Mouse (Mus musculus) heart, embryonic 12.5 days (tissue): ENCODE data around the gene Jmjd7. TPM values are rescaled to one million over a fixed set of nuclear protein-coding genes. Genes with fewer than 3 reads are reported as not detected.
A peak's percentile ranks its signal among the peaks of the same experiment; 100 is the strongest.

Source experiments
- ATAC-seq: fragments of 200-750 bp; cut with Nextera tagmentation; 2 replicates; pipeline ENCODE4 v1.8.0; 2017; ENCODE audit warnings: moderate TSS enrichment, moderate library complexity; ENCODE audit not compliant: insufficient number of reproducible peaks, low FRiP score
- H3K27ac ChIP-seq: fragments of 300-500 bp; sonication (generic); 2 replicates; pipeline ENCODE4 v1.5.1; 2016; ENCODE audit warnings: mild to moderate bottlenecking, moderate library complexity; ENCODE audit not compliant: poor library complexity, severe bottlenecking
- H3K27me3 ChIP-seq: fragments of 300-500 bp; sonication (generic); replicated peaks from 2 replicates; pipeline ENCODE4 v1.6.1; 2016; ENCODE audit warnings: mild to moderate bottlenecking, moderate library complexity
- H3K36me3 ChIP-seq: fragments of 300-500 bp; sonication (generic); 2 replicates; pipeline ENCODE4 v1.6.1; 2016; ENCODE audit warnings: mild to moderate bottlenecking, moderate library complexity
- H3K4me1 ChIP-seq: fragments of 300-500 bp; sonication (generic); replicated peaks from 2 replicates; pipeline ENCODE4 v1.6.1; 2016; ENCODE audit warnings: mild to moderate bottlenecking
- H3K4me2 ChIP-seq: fragments of 300-500 bp; sonication (generic); 2 replicates; pipeline ENCODE4 v1.6.1; 2016; ENCODE audit warnings: mild to moderate bottlenecking, moderate library complexity
- H3K4me3 ChIP-seq: fragments of 300-500 bp; sonication (generic); 2 replicates; pipeline ENCODE4 v1.5.1; 2016; ENCODE audit warnings: mild to moderate bottlenecking
- H3K9ac ChIP-seq: fragments of 300-500 bp; sonication (generic); 2 replicates; pipeline ENCODE4 v1.6.1; 2016; ENCODE audit warnings: mild to moderate bottlenecking, moderate library complexity
- H3K9me3 ChIP-seq: fragments of 300-500 bp; sonication (generic); replicated peaks from 2 replicates; pipeline ENCODE4 v1.6.1; 2016; ENCODE audit warnings: mild to moderate bottlenecking, moderate library complexity
- WGBS: fragments of 180-500 bp; shearing (Covaris S2); methylation state at CpG from one replicate; pipeline ENCODE4 v1.1.7; 2016; 5-methylcytosine and 5-hydroxymethylcytosine counted together
- polyA plus RNA-seq: library from polyadenylated mRNA; unstranded; fragments of >200 nt; fragmentation: Nextera tagmentation; extraction: Ambion mirVana; gene quantifications from 2 replicates; pipeline ENCODE4 v1.2.1, GENCODE M21; 2016

The Jmjd7 gene
- polyA plus RNA-seq, result 13.1 and 13.3 TPM in 2 replicates

DNA sequence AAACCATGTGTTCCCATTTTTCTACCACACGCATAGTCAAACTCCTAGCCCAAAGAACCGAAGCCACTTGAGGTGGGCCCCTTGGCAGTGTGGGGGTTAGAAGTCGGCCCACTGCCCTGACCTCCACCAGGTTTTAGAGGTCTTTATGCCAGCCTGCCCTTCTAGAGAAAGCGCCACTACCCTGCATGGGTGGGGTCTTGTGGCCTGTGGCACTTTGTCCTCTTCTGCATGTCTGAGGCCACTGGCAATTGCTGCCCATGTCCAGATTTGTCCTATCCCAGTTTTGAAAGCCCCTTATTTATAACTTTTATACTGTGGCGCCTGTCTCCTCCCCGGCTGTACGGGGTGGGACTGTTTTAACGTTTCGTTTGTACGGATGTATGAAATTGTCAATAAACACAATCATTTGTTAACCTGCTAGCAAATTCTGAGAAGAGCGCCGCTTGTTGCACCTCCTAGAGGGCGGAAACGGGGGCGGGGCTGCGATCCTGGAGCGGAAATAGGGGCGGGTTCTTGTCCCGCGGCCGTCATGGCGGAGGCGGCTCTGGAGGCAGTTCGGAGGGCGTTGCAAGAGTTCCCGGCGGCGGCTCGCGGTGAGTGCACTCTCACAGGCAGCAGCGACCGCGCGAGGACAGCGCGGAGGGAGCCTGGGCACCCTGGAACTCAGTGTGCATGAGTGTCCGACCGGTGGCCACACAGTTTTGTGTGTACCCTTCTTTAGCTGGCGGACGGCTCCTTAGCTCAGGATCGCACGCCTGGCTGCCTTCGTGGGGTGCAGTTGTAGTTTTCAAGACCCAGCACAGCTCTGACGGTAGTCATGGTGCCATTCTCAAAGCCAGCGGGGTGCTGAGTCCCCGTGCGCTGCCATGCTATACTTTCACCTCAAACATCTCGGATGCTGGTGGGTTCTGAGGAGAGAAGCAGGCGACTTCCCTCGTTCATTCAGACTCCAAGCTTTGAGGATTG lies at the start of gene Jmjd7, which contains the start of gene Gm28042:
Gene Jmjd7, plus strand, starts transcription at position 500 of the 966 bp plus-strand sequence.
Gene Gm28042, plus strand, starts transcription at position 510 of the 966 bp plus-strand sequence.
- Histone ChIP-seq H3K36me3 (peaks cover 63% of the 10 kb centered on the region), H3K4me1 (peaks cover 25% of the 10 kb centered on the region)
- 5% methylated on average over 50 of the region's 50 CpGs for WGBS

DNA sequence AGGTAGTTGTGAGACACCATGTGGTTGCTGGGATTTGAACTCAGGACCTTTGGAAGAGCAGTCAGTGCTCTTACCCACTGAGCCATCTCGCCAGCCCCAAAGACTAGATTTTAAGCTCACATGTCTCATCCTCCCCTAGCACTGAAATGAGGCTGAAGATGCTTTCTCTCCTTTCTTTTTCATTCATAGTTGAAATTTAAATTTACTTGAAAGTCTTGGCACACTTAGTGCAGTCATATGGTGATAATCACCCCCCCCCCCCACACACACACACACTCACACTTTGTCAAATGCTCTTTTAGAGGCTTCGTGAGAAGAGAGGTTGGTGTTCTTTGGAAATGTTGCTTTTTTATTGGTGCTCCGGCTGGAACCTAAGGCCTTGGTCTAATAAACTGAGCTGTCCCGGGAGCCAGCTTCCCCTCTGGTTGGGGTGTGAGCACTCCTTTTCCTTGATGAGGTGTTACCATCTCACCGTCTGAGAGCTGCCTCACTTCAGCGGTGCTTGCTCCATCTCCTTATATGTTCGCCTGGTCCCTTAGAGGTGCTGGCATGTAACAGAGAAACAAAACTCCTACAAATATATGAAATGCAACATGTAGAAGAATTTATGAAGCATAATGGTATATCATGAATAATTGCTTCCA lies 46.8 kb upstream of the Jmjd7 start:
- peaks cover 19% of the 10 kb centered on the region for H3K4me1 ChIP-seq
- no peak overlapping the region for H3K4me2 ChIP-seq
- H3K4me3 ChIP-seq, result no peak overlapping the region
- no peak overlapping the region for H3K9ac ChIP-seq
- H3K27me3 ChIP-seq, result no peaks in the 10 kb centered on the region
- ATAC-seq, result no peak
- H3K36me3 ChIP-seq, result peaks cover 14% of the 10 kb centered on the region; the same call in 1 of the 2 replicates
- 85% methylated on average over 7 of the region's 7 CpGs for WGBS
- no peak overlapping the region for H3K27ac ChIP-seq
- no peaks in the 10 kb centered on the region for H3K9me3 ChIP-seq

More for the DNA sequence above, at the start of gene Jmjd7, which contains the start of gene Gm28042:
- peak within 1 kb of the TSS; percentile 77 for H3K4me2 ChIP-seq
- no peaks in the 10 kb centered on the region for H3K27me3 ChIP-seq
- ATAC-seq, result peak; percentile 89
- peak within 1 kb of the TSS; percentile 89 for H3K9ac ChIP-seq
- H3K27ac ChIP-seq, result peak within 1 kb of the TSS; percentile 89
- H3K4me3 ChIP-seq, result peak within 1 kb of the TSS; percentile 77
- H3K9me3 ChIP-seq, result no peaks in the 10 kb centered on the region

GRCm38 (mm10) chr2:119981631-119982030 lies 45.7 kb upstream of the Jmjd7 start:
- Histone ChIP-seq H3K27ac (no peak overlapping the region), H3K27me3 (no peaks in the 10 kb centered on the region), H3K9me3 (no peaks in the 10 kb centered on the region), H3K36me3 (peaks cover 10% of the 10 kb centered on the region; the same call in 1 of the 2 replicates), H3K4me1 (peaks cover 26% of the 10 kb centered on the region), H3K4me2 (no peak overlapping the region), H3K4me3 (no peak overlapping the region), H3K9ac (no peak overlapping the region)
- ATAC-seq, result no peak
- 66% methylated on average over 2 of the region's 2 CpGs for WGBS

DNA sequence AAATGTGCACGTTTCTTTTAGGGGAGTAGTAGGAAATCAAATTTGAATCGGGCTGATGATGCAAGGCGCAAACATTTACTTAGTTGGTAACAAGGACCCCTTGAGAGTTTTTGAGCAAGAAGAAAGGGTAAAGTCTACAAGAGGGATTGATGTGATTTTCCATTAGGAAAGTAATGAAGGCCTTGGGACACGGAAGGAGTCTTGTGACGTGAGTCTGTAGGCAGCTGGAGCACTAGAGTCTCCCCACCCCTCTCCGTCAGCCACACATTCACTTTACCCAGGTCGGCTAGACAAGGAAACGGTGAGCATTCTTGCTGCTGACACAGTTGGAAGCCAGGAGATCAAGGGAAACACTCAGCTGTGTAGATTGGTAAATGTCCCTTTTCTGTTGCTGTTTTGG lies 41.4 kb upstream of the Jmjd7 start:
- Histone ChIP-seq H3K27me3 (no peaks in the 10 kb centered on the region), H3K4me3 (no peak overlapping the region), H3K36me3 (peaks cover 10% of the 10 kb centered on the region; the same call in 1 of the 2 replicates), H3K4me1 (peaks cover 9% of the 10 kb centered on the region; the same call in 1 of the 2 replicates), H3K4me2 (no peak overlapping the region), H3K9ac (no peak overlapping the region), H3K27ac (no peak overlapping the region), H3K9me3 (no peaks in the 10 kb centered on the region)
- ATAC-seq, result no peak
- WGBS, result 61% methylated on average over 8 of the region's 8 CpGs

GRCm38 (mm10) chr2:119986369-119986768 lies 40.9 kb upstream of the Jmjd7 start:
- Histone ChIP-seq H3K27me3 (no peaks in the 10 kb centered on the region), H3K9me3 (no peaks in the 10 kb centered on the region), H3K4me1 (peaks cover 9% of the 10 kb centered on the region; the same call in 1 of the 2 replicates), H3K9ac (no peak overlapping the region), H3K4me2 (no peak overlapping the region), H3K36me3 (peaks cover 10% of the 10 kb centered on the region; the same call in 1 of the 2 replicates), H3K4me3 (no peak overlapping the region), H3K27ac (no peak overlapping the region)
- ATAC-seq, result no peak
- 59% methylated on average over 6 of the region's 6 CpGs for WGBS

DNA sequence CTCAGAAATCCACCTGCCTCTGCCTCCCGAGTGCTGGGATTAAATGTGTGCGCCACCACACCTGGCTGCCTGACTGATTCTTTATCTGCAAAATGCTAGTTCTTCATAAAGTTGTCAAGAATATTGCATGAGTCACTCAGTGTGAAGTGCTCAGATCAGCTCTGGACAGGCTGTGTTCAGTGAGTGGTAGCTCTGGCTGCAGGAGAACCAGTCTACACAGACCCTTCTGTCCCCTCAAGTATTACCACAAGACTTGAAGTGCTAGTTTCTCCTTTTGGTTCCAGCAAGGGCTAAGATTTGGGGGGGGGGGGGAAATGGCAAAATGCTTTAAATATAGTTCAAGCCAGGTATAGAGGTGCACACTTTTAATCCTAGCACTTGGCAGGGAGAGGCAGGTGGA lies 39.8 kb upstream of the Jmjd7 start:
- no peak for ATAC-seq
- no peak overlapping the region for H3K4me2 ChIP-seq
- H3K36me3 ChIP-seq, result 0 out of 2 replicates have a peak, but pooled peaks cover 1% of the 10 kb centered on the region
- no peak overlapping the region for H3K9ac ChIP-seq
- no peaks in the 10 kb centered on the region for H3K9me3 ChIP-seq
- no peaks in the 10 kb centered on the region for H3K27me3 ChIP-seq
- H3K4me3 ChIP-seq, result no peak overlapping the region
- peaks cover 11% of the 10 kb centered on the region for H3K4me1 ChIP-seq
- 93% methylated on average over 2 of the region's 2 CpGs for WGBS
- H3K27ac ChIP-seq, result no peak overlapping the region

DNA sequence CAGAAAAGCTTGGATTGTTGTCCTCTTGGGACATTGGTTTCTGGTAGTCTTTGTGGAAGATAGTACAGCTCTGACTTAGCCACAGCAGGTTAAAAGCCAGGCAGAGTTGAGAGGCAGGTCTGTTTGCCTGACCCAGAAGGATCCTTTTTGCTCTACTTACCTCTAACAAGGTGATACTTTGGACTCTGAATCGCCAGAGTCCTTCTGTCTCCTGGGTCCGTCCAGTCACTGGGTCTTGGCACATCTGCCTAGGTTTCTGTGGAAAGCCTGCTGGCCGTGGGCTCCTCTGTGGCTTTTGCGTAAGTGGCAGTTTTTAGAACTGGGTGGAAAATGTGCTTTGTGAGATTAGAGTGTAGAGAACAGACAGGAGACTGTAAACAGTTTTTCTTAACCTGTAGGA lies 38.3 kb upstream of the Jmjd7 start:
- Histone ChIP-seq H3K9me3 (no peaks in the 10 kb centered on the region), H3K36me3 (no peaks in the 10 kb centered on the region), H3K27me3 (no peaks in the 10 kb centered on the region), H3K9ac (no peak overlapping the region), H3K27ac (no peak overlapping the region), H3K4me1 (peaks cover 12% of the 10 kb centered on the region), H3K4me3 (no peak overlapping the region), H3K4me2 (no peak overlapping the region)
- no peak for ATAC-seq
- WGBS, result 73% methylated on average over 4 of the region's 4 CpGs

DNA sequence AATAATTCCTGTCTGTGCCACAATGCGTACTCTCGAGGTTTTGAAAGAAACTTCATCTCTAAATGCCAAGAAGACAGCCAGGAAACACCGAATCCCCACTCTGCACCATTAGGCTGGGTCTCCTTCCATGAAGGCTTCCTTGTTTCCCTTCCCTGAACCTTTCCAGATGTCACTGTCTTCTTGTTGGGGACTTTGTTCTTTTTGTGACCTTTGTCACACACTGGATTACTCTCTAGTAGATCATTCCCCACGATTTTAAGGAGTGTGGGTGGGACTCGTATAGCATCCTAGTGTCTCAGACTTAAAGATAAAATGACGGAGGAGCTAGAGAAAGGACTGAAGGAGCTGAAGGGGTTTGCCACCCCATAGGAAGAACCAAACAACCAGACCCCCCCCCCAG lies 36.4 kb upstream of the Jmjd7 start:
- ATAC-seq, result no peak
- H3K27me3 ChIP-seq, result no peaks in the 10 kb centered on the region
- peaks cover 21% of the 10 kb centered on the region for H3K4me1 ChIP-seq
- no peaks in the 10 kb centered on the region for H3K36me3 ChIP-seq
- H3K4me3 ChIP-seq, result no peak overlapping the region
- H3K27ac ChIP-seq, result no peak overlapping the region
- no peaks in the 10 kb centered on the region for H3K9me3 ChIP-seq
- H3K4me2 ChIP-seq, result no peak overlapping the region
- no peak overlapping the region for H3K9ac ChIP-seq
- WGBS, result 75% methylated on average over 6 of the region's 6 CpGs

GRCm38 (mm10) chr2:119992349-119992748 lies 34.9 kb upstream of the Jmjd7 start:
- Histone ChIP-seq H3K4me3 (no peak overlapping the region), H3K4me2 (no peak overlapping the region), H3K27me3 (no peaks in the 10 kb centered on the region), H3K36me3 (no peaks in the 10 kb centered on the region), H3K4me1 (peaks cover 22% of the 10 kb centered on the region), H3K9ac (no peak overlapping the region), H3K9me3 (no peaks in the 10 kb centered on the region), H3K27ac (no peak overlapping the region)
- 63% methylated on average over 2 of the region's 2 CpGs for WGBS
- ATAC-seq, result no peak

DNA sequence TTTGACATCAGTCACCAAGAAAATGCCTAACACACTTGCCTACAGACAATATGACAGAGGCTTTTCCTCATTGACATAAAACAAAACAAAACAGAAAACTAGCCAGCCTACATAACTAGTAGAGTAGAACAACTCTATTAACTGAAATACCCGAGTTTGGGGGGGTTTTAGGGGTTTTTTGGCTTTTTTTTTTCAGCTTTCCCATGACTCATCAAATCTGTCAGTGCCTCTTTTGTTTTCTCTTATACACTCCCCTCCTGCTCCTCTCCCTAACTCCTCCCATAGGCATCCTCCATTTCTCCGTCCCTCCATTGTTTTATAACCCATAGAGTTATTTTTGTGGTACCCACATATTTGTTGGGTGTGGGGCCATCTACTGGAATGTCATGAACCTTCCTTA lies 33.8 kb upstream of the Jmjd7 start:
- H3K4me3 ChIP-seq, result no peak overlapping the region
- H3K36me3 ChIP-seq, result no peaks in the 10 kb centered on the region
- H3K4me1 ChIP-seq, result peaks cover 24% of the 10 kb centered on the region
- WGBS, result 53% methylated on average over 2 of the region's 2 CpGs
- no peak overlapping the region for H3K9ac ChIP-seq
- no peaks in the 10 kb centered on the region for H3K27me3 ChIP-seq
- no peaks in the 10 kb centered on the region for H3K9me3 ChIP-seq
- H3K27ac ChIP-seq, result no peak overlapping the region
- H3K4me2 ChIP-seq, result no peak overlapping the region
- ATAC-seq, result no peak

GRCm38 (mm10) chr2:119994839-119995238 lies 32.4 kb upstream of the Jmjd7 start:
- H3K4me1 ChIP-seq, result peaks cover 24% of the 10 kb centered on the region
- 0 out of 2 replicates have a peak, but pooled peaks cover 2% of the 10 kb centered on the region for H3K36me3 ChIP-seq
- H3K9me3 ChIP-seq, result no peaks in the 10 kb centered on the region
- no peak overlapping the region for H3K4me3 ChIP-seq
- peak overlapping the region; percentile 72 for H3K27ac ChIP-seq
- no peak for ATAC-seq
- H3K4me2 ChIP-seq, result no peak overlapping the region
- no peak overlapping the region for H3K9ac ChIP-seq
- no peaks in the 10 kb centered on the region for H3K27me3 ChIP-seq
- WGBS, result 41% methylated on average over 6 of the region's 6 CpGs
